Mouse (Mus musculus): ENCODE data around the gene Adcy4.

The Adcy4 gene

GRCm38 (mm10) chr14:55721076-55721475, 62.8 kb downstream of the Adcy4 start:
- no peak for DNase-seq (ENCODE audit: extremely low spot score, low read depth, low spot score)

DNA sequence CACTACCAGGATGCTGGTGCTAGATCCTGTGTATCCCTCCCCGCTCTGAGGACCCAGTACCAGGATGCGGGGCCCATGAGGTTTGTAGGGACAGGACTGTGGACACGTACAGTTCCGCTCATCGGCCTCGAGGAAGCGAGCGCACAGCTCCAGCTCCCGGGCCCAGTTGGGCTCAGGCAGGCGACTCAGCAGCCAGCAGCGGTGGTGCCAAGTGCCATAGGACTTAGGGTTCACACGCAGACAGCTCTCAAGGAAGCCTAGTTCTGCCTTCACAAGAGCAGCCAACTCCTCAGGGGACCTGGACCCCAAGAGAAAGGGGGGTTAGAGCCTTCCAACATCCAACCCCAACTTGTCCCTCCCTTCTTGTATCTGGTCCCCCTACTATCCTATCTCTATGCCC, 63.2 kb downstream of the Adcy4 start:
- no peak for DNase-seq (ENCODE audit: extremely low spot score, low read depth, low spot score)

- no peak for DNase-seq (ENCODE audit: extremely low spot score, low read depth, low spot score)
Observed at GRCm38 (mm10) chr14:55719737-55720136, 64.2 kb downstream of the Adcy4 start.
